Mouse (Mus musculus): ENCODE data around the gene Tldc1. TPM values are rescaled to one million over a fixed set of nuclear protein-coding genes. Genes with fewer than 3 reads are reported as not detected.

The Tldc1 gene
- polyA plus RNA-seq, 1 experiment from 2014 or later: 14.6 TPM

- no peaks in the 10 kb centered on the region for H3K36me3 ChIP-seq
- H3K27me3 ChIP-seq (replicated peaks): 0 out of 2 replicates have a peak, but pooled peaks cover 3% of the 10 kb centered on the region
- H3K4me2 ChIP-seq: no peak overlapping the region
- H3K9me3 ChIP-seq (replicated peaks): no peaks in the 10 kb centered on the region
- no peak overlapping the region for H3K4me3 ChIP-seq
- H3K9ac ChIP-seq: no peak overlapping the region
- no peak for ATAC-seq (ENCODE audit: insufficient number of reproducible peaks, low FRiP score)
- WGBS: 21% methylated on average over 3 of the region's 4 CpGs
- H3K4me1 ChIP-seq (replicated peaks): peaks cover 11% of the 10 kb centered on the region
- H3K27ac ChIP-seq (ENCODE audit: poor library complexity, severe bottlenecking): no peak overlapping the region
These were observed 23.0 kb upstream of the Tldc1 start for GRCm38 (mm10) chr8:119801168-119801567.

DNA sequence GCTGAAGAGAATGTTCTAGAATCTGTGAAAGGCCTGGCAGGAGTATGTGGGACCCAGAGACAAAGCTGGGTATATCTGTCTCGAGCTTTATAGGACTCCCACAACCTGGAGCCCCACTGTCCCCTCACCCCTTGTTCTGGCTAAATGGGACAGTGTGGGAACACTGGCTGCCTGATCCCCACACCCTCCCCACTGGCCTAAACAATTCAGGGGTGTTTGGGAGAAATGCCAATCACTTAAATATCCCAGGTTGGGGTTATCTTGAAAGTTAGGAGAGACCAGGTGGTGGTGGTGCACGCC is 20.7 kb upstream of the Tldc1 start:
- WGBS: 70% methylated on average over 2 of the region's 2 CpGs
- H3K9ac ChIP-seq: no peak overlapping the region
- H3K9me3 ChIP-seq (replicated peaks): no peaks in the 10 kb centered on the region
- H3K4me1 ChIP-seq (replicated peaks): peaks cover 11% of the 10 kb centered on the region
- H3K27me3 ChIP-seq (replicated peaks): no peaks in the 10 kb centered on the region
- peak overlapping the region; percentile 52; the same call in 1 of the 2 replicates for H3K4me2 ChIP-seq
- no peak overlapping the region for H3K27ac ChIP-seq (ENCODE audit: poor library complexity, severe bottlenecking)
- no peaks in the 10 kb centered on the region for H3K36me3 ChIP-seq
- ATAC-seq (ENCODE audit: insufficient number of reproducible peaks, low FRiP score): no peak
- H3K4me3 ChIP-seq: no peak overlapping the region

- ATAC-seq (ENCODE audit: insufficient number of reproducible peaks, low FRiP score): peak; percentile 71
- H3K9ac ChIP-seq: no peak overlapping the region
- H3K27ac ChIP-seq (ENCODE audit: poor library complexity, severe bottlenecking): no peak overlapping the region
- WGBS: 14% methylated on average over 15 of the region's 15 CpGs
- peak overlapping the region; percentile 52 for H3K4me2 ChIP-seq
- no peak overlapping the region for H3K4me3 ChIP-seq
- no peaks in the 10 kb centered on the region for H3K27me3 ChIP-seq (replicated peaks)
- peaks cover 11% of the 10 kb centered on the region for H3K4me1 ChIP-seq (replicated peaks)
- H3K36me3 ChIP-seq: no peaks in the 10 kb centered on the region
- no peaks in the 10 kb centered on the region for H3K9me3 ChIP-seq (replicated peaks)
These were observed 20.2 kb upstream of the Tldc1 start for GRCm38 (mm10) chr8:119798170-119798964.

- 82% methylated on average over 3 of the region's 3 CpGs for WGBS
These were observed 17.4 kb upstream of the Tldc1 start for GRCm38 (mm10) chr8:119795651-119796050.

GRCm38 (mm10) chr8:119794689-119795088 is 16.5 kb upstream of the Tldc1 start:
- Histone ChIP-seq H3K36me3 (no peaks in the 10 kb centered on the region), H3K9ac (no peak overlapping the region), H3K4me1 (replicated peaks) (peaks cover 34% of the 10 kb centered on the region), H3K4me3 (no peak overlapping the region), H3K27ac (ENCODE audit: poor library complexity, severe bottlenecking) (no peak overlapping the region), H3K27me3 (replicated peaks) (no peaks in the 10 kb centered on the region), H3K4me2 (no peak overlapping the region), H3K9me3 (replicated peaks) (no peaks in the 10 kb centered on the region)
- 54% methylated on average over 7 of the region's 7 CpGs for WGBS
- no peak for ATAC-seq (ENCODE audit: insufficient number of reproducible peaks, low FRiP score)

More at GRCm38 (mm10) chr8:119795651-119796050, 17.4 kb upstream of the Tldc1 start:
- Histone ChIP-seq H3K4me2 (no peak overlapping the region), H3K4me1 (replicated peaks) (peaks cover 31% of the 10 kb centered on the region), H3K9me3 (replicated peaks) (no peaks in the 10 kb centered on the region), H3K9ac (no peak overlapping the region), H3K27ac (ENCODE audit: poor library complexity, severe bottlenecking) (no peak overlapping the region), H3K4me3 (no peak overlapping the region), H3K36me3 (no peaks in the 10 kb centered on the region), H3K27me3 (replicated peaks) (no peaks in the 10 kb centered on the region)
- no peak for ATAC-seq (ENCODE audit: insufficient number of reproducible peaks, low FRiP score)

DNA sequence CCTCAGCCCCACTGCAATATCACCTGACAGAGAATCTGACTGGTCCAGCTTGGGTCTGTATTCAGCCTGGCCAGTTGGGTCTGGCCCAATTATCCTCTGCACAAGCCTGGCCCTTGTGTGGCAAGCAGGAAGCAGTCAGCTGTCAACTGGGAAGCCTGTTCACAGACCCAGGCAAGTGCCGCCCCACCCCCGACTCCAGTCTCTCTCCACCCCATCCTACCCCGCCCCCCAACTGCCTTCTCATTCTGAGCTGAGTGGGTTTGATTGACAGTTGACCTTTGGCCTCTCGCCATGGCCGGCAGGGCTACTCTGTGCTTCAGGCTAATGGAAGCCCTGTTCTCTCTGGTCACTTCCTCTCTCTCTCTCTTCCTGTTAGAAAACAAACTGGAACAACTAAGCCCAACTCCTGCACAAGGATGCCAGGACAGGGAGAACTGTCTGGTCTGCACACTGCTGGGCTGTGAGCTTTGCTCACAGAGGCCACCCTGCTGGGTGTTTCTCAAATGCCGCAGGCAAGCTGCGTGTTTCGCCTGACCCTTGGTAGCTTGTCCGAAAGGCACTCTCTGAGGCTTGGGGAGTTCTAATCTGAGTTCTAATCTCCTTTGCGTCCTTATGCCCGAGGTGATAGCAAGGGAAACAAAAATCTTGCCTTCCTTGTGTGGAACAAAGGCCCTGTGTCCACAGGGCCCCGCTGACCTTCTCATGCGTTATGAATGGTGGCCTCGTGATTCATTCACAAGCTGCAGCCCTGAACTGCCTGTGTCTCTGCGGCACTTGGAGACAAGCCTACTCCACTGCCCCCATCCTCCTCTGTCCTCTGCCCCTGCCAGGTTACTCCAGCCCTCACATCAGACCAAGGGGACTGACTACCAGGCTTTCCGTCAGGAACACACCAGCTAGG is 13.8 kb upstream of the Tldc1 start:
- H3K27ac ChIP-seq (ENCODE audit: poor library complexity, severe bottlenecking): peak overlapping the region; percentile 56
- H3K4me2 ChIP-seq: 0 out of 2 replicates have a peak overlapping the region, but pooled peaks have one; percentile 2
- no peaks in the 10 kb centered on the region for H3K9me3 ChIP-seq (replicated peaks)
- WGBS: 29% methylated on average over 16 of the region's 16 CpGs
- no peaks in the 10 kb centered on the region for H3K36me3 ChIP-seq
- H3K27me3 ChIP-seq (replicated peaks): peaks cover 11% of the 10 kb centered on the region; the same call in 1 of the 2 replicates
- ATAC-seq (ENCODE audit: insufficient number of reproducible peaks, low FRiP score): peak; percentile 40
- no peak overlapping the region for H3K4me3 ChIP-seq
- H3K4me1 ChIP-seq (replicated peaks): peaks cover 23% of the 10 kb centered on the region
- H3K9ac ChIP-seq: 0 out of 2 replicates have a peak overlapping the region, but pooled peaks have one; percentile 20

- H3K27me3 ChIP-seq (replicated peaks): peaks cover 19% of the 10 kb centered on the region
- H3K9ac ChIP-seq: no peak overlapping the region
- no peak overlapping the region for H3K4me2 ChIP-seq
- peaks cover 27% of the 10 kb centered on the region for H3K4me1 ChIP-seq (replicated peaks)
- H3K36me3 ChIP-seq: no peaks in the 10 kb centered on the region
- 77% methylated on average over 7 of the region's 7 CpGs for WGBS
- H3K9me3 ChIP-seq (replicated peaks): no peaks in the 10 kb centered on the region
- no peak overlapping the region for H3K4me3 ChIP-seq
- no peak overlapping the region for H3K27ac ChIP-seq (ENCODE audit: poor library complexity, severe bottlenecking)
- no peak for ATAC-seq (ENCODE audit: insufficient number of reproducible peaks, low FRiP score)
These were observed 11.4 kb upstream of the Tldc1 start for GRCm38 (mm10) chr8:119789581-119789980.

GRCm38 (mm10) chr8:119788607-119789381 is 10.6 kb upstream of the Tldc1 start:
- Histone ChIP-seq H3K4me3 (no peak overlapping the region), H3K27ac (ENCODE audit: poor library complexity, severe bottlenecking) (no peak overlapping the region), H3K27me3 (replicated peaks) (peaks cover 19% of the 10 kb centered on the region), H3K9me3 (replicated peaks) (no peaks in the 10 kb centered on the region), H3K9ac (no peak overlapping the region), H3K4me2 (no peak overlapping the region), H3K36me3 (no peaks in the 10 kb centered on the region), H3K4me1 (replicated peaks) (peaks cover 35% of the 10 kb centered on the region)
- WGBS: 72% methylated on average over 8 of the region's 9 CpGs
- ATAC-seq (ENCODE audit: insufficient number of reproducible peaks, low FRiP score): no peak

GRCm38 (mm10) chr8:119787341-119787740 is 9.1 kb upstream of the Tldc1 start:
- Histone ChIP-seq H3K9ac (no peak overlapping the region), H3K4me1 (replicated peaks) (peaks cover 35% of the 10 kb centered on the region), H3K27ac (ENCODE audit: poor library complexity, severe bottlenecking) (no peak overlapping the region), H3K9me3 (replicated peaks) (no peaks in the 10 kb centered on the region), H3K27me3 (replicated peaks) (peaks cover 19% of the 10 kb centered on the region), H3K36me3 (no peaks in the 10 kb centered on the region), H3K4me2 (no peak overlapping the region), H3K4me3 (no peak overlapping the region)
- no peak for ATAC-seq (ENCODE audit: insufficient number of reproducible peaks, low FRiP score)
- 50% methylated on average over 4 of the region's 4 CpGs for WGBS

- Histone ChIP-seq H3K4me2 (no peak overlapping the region), H3K27ac (ENCODE audit: poor library complexity, severe bottlenecking) (no peak overlapping the region), H3K9me3 (replicated peaks) (no peaks in the 10 kb centered on the region), H3K36me3 (no peaks in the 10 kb centered on the region), H3K4me3 (no peak overlapping the region), H3K4me1 (replicated peaks) (peaks cover 30% of the 10 kb centered on the region), H3K9ac (no peak overlapping the region), H3K27me3 (replicated peaks) (peaks cover 19% of the 10 kb centered on the region)
- ATAC-seq (ENCODE audit: insufficient number of reproducible peaks, low FRiP score): no peak
- WGBS: 44% methylated on average over 3 of the region's 3 CpGs
These were observed 8.7 kb upstream of the Tldc1 start for GRCm38 (mm10) chr8:119786871-119787270.

Measured in heart, embryonic 12.5 days (tissue).